Mouse (Mus musculus) bone marrow, adult 2 months (tissue): ENCODE measurements around the gene Padi3.

Experiments
- CTCF ChIP-seq: fragments of 200-500 bp; IDR thresholded peaks from 2 replicates; pipeline ENCODE4 v1.5.1; 2011; ENCODE audit warnings: low read length, control low read depth; ENCODE audit not compliant: control insufficient read depth, insufficient read depth
- POLR2A ChIP-seq: fragments of 200-500 bp; IDR thresholded peaks from 2 replicates; pipeline ENCODE4 v1.6.1; 2011; ENCODE audit warnings: low read depth, mild to moderate bottlenecking, control low read depth, low read length, borderline replicate concordance; ENCODE audit not compliant: control insufficient read depth

GRCm38 (mm10) chr4:140859291-140859690, 48.8 kb upstream of the Padi3 start:
- TF ChIP-seq POLR2A (no peak), CTCF (no peak)
